Mouse (Mus musculus): ENCODE measurements at regions not wholly inside any gene's neighbourhood (a gene's known extent, or its start where the extent isn't known, plus 50 kb on each side); places are given as distances from the start of the nearest gene placed in this dataset.
A peak's percentile ranks its signal among the peaks of the same experiment; 100 is the strongest.
"Not testable (repeated sequence)": the region's sequence is repeated elsewhere in the genome, so short reads cannot be mapped to it uniquely, and the experiment has no call there.

DNA sequence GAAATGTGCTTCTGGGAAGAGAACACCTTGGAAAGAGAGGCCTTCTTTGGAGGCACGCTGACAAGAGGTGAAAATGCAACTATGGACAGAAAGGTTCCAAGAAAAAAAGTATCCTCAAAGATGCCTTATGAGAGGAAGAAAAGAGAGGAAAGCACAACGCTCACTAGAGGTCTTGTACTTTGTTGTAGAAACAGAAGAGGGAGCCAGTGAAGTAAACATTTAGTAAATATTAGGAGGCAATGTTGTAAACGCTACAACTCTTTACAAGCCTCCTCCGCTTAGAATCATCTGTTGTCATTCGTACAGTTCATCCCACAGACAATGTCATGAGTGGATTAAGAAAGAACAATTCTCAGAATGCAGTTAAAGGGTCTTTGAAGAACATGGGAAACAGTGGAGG is 77.4 kb downstream of the Tfpi2 start:
- 63% methylated on average over 5 of the region's 5 CpGs for WGBS
- ATAC-seq = no peak
- H3K9ac ChIP-seq = no peak overlapping the region
- H3K36me3 ChIP-seq = no peaks in the 10 kb centered on the region
- no peak overlapping the region for H3K4me2 ChIP-seq (replicated peaks)
- H3K27me3 ChIP-seq (replicated peaks) = no peaks in the 10 kb centered on the region
- H3K4me3 ChIP-seq (replicated peaks) = no peak overlapping the region
- H3K9me3 ChIP-seq = no peaks in the 10 kb centered on the region
- H3K4me1 ChIP-seq (replicated peaks) = no peaks in the 10 kb centered on the region
- no peak overlapping the region for H3K27ac ChIP-seq

DNA sequence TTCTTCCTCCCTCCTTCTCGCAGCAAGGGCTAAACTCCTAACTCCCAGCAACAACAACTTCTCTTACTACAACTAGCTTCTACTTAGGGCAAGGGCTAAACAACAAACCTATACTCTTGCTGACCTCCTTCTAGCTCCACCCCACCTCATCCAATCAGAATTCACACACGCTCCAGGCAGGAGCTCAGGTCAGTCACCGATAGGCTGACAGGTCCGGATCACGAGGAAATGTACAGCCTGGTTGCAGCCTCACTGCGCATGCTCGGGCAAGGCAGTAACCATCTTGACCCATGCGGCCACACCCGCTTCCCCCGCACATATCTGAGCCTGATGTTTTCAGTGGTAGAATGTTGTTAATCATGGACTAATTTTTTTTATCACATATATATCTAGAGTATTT is 84.0 kb downstream of the Tfpi2 start:
- Histone ChIP-seq H3K4me1 (replicated peaks) (no peaks in the 10 kb centered on the region), H3K27me3 (replicated peaks) (no peaks in the 10 kb centered on the region), H3K27ac (no peak overlapping the region), H3K4me3 (replicated peaks) (no peak overlapping the region), H3K36me3 (no peaks in the 10 kb centered on the region), H3K4me2 (replicated peaks) (no peak overlapping the region), H3K9me3 (no peaks in the 10 kb centered on the region), H3K9ac (no peak overlapping the region)
- 90% methylated on average over 10 of the region's 10 CpGs for WGBS
- ATAC-seq = no peak

DNA sequence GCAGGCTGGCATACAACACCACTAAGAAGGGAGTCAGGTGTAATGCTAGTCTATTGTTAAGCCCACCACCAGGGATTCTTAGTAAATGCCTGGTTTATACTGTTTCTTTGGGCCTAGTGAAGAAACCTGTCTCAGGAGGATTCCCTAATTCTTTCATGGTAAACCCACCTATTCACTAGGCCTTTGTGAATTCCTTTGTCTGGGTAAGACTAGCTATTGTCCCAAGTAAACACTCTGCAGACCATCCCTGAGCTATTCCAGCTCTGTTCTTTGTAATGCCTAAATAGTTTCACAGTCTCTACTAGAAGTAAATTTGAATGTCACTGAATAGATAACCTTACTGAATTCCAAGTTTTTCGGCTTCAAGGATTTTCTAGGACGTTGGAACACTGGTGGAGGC is 111.3 kb upstream of the Calcr start:
- not testable (repeated sequence) for H3K27ac ChIP-seq; H3K4me3 ChIP-seq (replicated peaks); ATAC-seq; H3K36me3 ChIP-seq; H3K4me1 ChIP-seq (replicated peaks); H3K9me3 ChIP-seq; H3K9ac ChIP-seq; H3K4me2 ChIP-seq (replicated peaks); H3K27me3 ChIP-seq (replicated peaks)
- WGBS = 77% methylated on average over 2 of the region's 2 CpGs

DNA sequence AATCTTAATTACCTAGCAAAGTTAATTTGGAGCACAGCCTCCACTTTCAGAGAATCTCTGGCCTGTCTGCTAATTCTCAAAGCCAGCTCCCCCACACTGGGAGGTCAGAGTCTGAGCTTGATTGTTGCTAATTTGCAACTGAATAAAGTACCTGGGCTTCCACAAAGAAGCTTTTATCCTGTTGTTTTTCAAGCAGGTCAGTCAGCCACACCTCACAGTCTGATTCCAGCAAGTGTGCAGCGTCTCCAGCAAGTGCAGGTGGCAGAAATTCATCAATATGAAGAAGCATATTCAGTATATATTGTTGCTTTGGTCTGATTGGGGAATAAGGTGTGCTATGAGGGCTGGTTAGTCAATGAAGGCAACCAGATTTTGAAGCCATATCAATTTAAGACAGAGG is 110.3 kb upstream of the Calcr start:
- H3K4me1 ChIP-seq (replicated peaks); H3K27me3 ChIP-seq (replicated peaks); H3K36me3 ChIP-seq; H3K9ac ChIP-seq; H3K4me2 ChIP-seq (replicated peaks); ATAC-seq; H3K4me3 ChIP-seq (replicated peaks); H3K9me3 ChIP-seq; H3K27ac ChIP-seq: not testable (repeated sequence)
- 56% methylated on average over 1 of the region's 1 CpGs for WGBS

DNA sequence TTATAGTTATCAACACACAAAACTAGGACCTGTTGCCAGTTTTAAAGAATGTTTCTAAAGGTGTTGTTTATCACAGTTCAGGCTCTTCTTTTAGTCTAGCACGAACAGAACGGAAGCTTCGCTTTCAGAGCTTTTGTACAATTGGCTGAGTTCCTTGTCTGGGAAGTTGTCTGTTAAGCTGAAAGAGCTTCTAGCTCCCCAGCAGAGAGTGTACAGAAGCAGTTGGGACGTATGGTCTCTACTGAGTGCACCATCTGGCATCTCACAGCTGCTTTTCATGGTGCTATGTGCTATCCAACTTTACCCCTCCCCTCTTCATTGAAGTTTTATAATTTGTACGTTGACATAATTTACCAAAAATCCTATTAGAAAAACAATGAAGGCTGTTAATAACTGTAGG is 96.5 kb upstream of the Calcr start:
- 78% methylated on average over 5 of the region's 5 CpGs for WGBS
- H3K4me1 ChIP-seq (replicated peaks) = no peaks in the 10 kb centered on the region
- H3K27ac ChIP-seq = no peak overlapping the region
- H3K4me3 ChIP-seq (replicated peaks) = no peak overlapping the region
- H3K4me2 ChIP-seq (replicated peaks) = no peak overlapping the region
- no peaks in the 10 kb centered on the region for H3K9me3 ChIP-seq
- H3K27me3 ChIP-seq (replicated peaks) = no peaks in the 10 kb centered on the region
- no peak for ATAC-seq
- H3K36me3 ChIP-seq = no peaks in the 10 kb centered on the region
- H3K9ac ChIP-seq = no peak overlapping the region

DNA sequence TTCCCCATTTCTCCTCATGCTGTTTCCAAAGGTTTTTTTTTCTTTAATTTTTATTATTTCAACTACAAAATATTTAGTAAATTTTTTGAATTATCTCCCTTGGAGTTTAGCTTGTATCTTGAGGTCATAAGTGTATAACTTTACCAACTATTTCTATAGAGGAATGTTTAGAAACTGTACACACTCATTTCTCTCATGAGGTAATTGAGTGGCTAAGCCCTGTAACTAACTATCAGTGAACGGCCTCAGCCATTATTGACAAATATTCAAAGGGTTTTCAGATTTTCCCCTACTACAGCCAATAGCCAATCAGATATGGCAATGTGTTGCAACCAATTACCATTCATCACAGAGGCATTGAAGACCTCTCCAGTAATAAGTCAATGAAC is 96.1 kb upstream of the Calcr start:
- Histone ChIP-seq H3K36me3 (no peaks in the 10 kb centered on the region), H3K27me3 (replicated peaks) (no peaks in the 10 kb centered on the region), H3K27ac (no peak overlapping the region), H3K4me2 (replicated peaks) (no peak overlapping the region), H3K4me1 (replicated peaks) (no peaks in the 10 kb centered on the region), H3K9me3 (no peaks in the 10 kb centered on the region), H3K4me3 (replicated peaks) (no peak overlapping the region), H3K9ac (no peak overlapping the region)
- peak; percentile 61; the same call in 1 of the 2 replicates for ATAC-seq
- WGBS = 74% methylated on average over 1 of the region's 1 CpGs

DNA sequence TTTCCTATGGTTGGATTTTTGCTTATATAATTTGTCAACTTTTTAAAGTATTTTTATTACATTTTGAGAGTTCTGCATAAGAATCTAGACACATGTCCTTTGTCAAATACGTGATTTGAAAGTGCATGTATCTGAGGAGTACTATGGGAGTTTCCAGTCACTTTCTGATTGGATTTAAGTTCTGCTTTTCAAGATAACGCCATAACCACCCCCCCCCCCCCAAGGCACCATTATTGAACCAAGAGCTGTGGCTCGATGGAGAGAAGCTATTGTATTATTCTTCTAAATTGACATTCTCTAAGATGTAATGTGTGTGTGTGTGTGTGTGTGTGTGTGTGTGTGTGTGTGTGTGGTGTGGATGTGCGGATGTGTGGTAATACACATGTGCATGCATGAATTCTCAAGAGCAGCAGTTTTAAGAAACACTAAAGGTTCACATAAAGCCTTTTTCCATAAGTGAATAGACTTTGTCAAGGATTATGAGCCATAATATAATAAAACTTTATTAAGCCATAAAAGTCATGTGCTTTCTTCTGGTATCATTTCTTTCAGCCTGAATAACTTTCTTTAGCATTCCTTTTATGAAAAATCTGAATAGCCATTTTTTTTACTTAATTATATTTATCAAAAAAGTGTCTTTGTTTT is 95.5 kb upstream of the Calcr start:
- Histone ChIP-seq H3K4me2 (replicated peaks) (no peak overlapping the region), H3K27ac (no peak overlapping the region), H3K36me3 (no peaks in the 10 kb centered on the region), H3K4me1 (replicated peaks) (no peaks in the 10 kb centered on the region), H3K27me3 (replicated peaks) (no peaks in the 10 kb centered on the region), H3K9ac (no peak overlapping the region), H3K4me3 (replicated peaks) (no peak overlapping the region), H3K9me3 (no peaks in the 10 kb centered on the region)
- WGBS = 77% methylated on average over 4 of the region's 4 CpGs
- ATAC-seq = peak; percentile 80

DNA sequence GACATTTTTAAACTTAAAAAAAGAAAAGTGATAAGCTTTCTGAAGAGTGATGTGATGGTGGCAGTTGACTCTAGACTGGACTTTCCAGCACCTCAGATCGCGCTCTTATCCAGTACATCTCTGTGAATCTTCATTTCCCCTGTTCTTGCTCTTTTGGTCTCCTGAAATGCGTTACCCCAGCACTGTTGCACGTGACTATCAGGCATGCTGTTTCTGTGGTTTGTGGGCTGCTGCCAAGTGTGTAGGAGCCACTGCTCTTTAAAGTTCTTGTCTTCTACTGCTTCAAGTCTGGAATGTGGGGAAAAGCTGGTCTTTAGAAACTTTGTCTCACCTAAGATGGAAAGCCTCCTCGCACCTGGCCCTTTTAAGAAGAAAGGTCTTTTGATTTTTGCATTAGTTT is 85.6 kb upstream of the Calcr start:
- Histone ChIP-seq H3K9me3 (no peaks in the 10 kb centered on the region), H3K4me3 (replicated peaks) (no peak overlapping the region), H3K4me2 (replicated peaks) (no peak overlapping the region), H3K27me3 (replicated peaks) (no peaks in the 10 kb centered on the region), H3K9ac (no peak overlapping the region), H3K27ac (no peak overlapping the region), H3K36me3 (no peaks in the 10 kb centered on the region), H3K4me1 (replicated peaks) (no peaks in the 10 kb centered on the region)
- 85% methylated on average over 5 of the region's 5 CpGs for WGBS
- ATAC-seq = no peak
